Mouse (Mus musculus) cerebellum, adult 2 months (tissue): ENCODE results near the gene Mrps36. TPM values are rescaled to one million over a fixed set of nuclear protein-coding genes. Genes with fewer than 3 reads are reported as not detected.
"Not testable (repeated sequence)": the region's sequence is repeated elsewhere in the genome, so short reads cannot be mapped to it uniquely, and the experiment has no call there.

ENCODE experiments used
- DNase-seq, 2 experiments: peaks; one replicate each; pipeline ENCODE4 v3.0.0; 2021
- H3K27ac ChIP-seq: fragments of 200-500 bp; 2 replicates; pipeline ENCODE4 v1.5.1; 2012; ENCODE audit warnings: low read length, control low read depth, inconsistent platforms; ENCODE audit not compliant: insufficient read depth
- H3K27me3 ChIP-seq: fragments of 200-500 bp; 2 replicates; pipeline ENCODE4 v1.6.1; 2012; ENCODE audit warnings: inconsistent platforms, mild to moderate bottlenecking, low read length, moderate library complexity; ENCODE audit not compliant: control insufficient read depth, insufficient read depth
- H3K4me1 ChIP-seq: fragments of 200-500 bp; 2 replicates; pipeline ENCODE4 v1.6.1; 2011; ENCODE audit warnings: low read length; ENCODE audit not compliant: control insufficient read depth, insufficient read depth
- H3K4me3 ChIP-seq: fragments of 200-500 bp; replicated peaks from 2 replicates; pipeline ENCODE3; 2011; ENCODE audit warnings: mild to moderate bottlenecking, low read depth, low read length, control low read depth; ENCODE audit not compliant: insufficient read depth
- CTCF ChIP-seq: fragments of 200-500 bp; IDR thresholded peaks from 2 replicates; pipeline ENCODE4 v1.5.1; 2011; ENCODE audit warnings: low read depth, mild to moderate bottlenecking, control low read depth, low read length, moderate library complexity, borderline replicate concordance; ENCODE audit not compliant: insufficient read depth
- POLR2A ChIP-seq: fragments of 200-500 bp; IDR thresholded peaks from 2 replicates; pipeline ENCODE4 v1.6.1; 2011; ENCODE audit warnings: low read length, control low read depth, borderline replicate concordance; ENCODE audit not compliant: insufficient read depth
- WGBS: fragments of 180-500 bp; shearing (Covaris S2); methylation state at CpG from one replicate; pipeline ENCODE4 v1.1.7; 2018; 5-methylcytosine and 5-hydroxymethylcytosine counted together
- polyA plus RNA-seq: library from polyadenylated mRNA; depleted of rRNA; stranded (reverse); fragments of >200 nt; gene quantifications from 2 replicates; pipeline ENCODE4 v1.2.3, GENCODE M21; 2012; rRNA removed

Gene Mrps36
- polyA plus RNA-seq = 115 and 119 TPM in 2 replicates

DNA sequence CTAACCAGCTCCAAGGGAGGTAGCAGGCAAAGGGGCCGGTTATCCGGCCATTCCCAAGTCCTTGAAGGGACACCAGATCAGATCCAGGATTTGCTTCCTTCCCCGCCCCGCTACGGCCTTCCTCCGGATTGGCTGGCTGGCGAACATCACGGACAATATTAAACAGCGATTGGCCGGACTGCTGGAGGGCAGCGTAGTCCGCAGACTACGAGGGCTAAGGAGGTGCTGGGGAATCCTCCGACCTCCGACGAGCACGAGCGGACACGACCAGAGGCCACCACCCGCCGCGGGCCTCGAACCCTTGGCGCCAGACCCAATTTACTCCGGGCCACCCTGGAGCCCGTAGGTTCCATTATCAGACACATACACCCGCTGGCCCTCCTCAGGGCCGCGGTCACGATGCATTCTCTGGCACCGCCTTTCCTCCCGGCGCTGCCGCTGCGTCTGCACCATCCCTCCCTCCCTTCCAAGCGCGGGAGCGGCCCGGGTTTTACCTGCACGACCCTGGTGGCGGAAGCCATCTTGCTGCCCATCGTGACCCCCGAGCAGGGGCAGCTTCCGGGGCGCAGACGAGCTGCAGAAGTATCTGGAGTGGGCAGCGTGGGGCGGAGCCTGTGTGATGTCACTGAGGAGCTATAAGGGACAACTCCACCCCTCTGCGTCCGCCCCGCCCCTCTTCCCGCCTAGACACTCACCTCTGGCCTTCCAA, at the start of gene Mrps36:
Gene Mrps36, minus strand, starts transcription at position 624 of the 709 bp plus-strand sequence.
- Histone ChIP-seq H3K27ac (peak within 1 kb of the TSS; percentile 90), H3K4me3 (peak within 1 kb of the TSS; percentile 80), H3K4me1 (peaks cover 6% of the 10 kb centered on the region), H3K27me3 (no peaks in the 10 kb centered on the region)
- WGBS = under 1% methylated on average over 52 of the region's 52 CpGs
- TF ChIP-seq CTCF (no peak), POLR2A (peak; percentile 83)
- DNase-seq = peak; percentile 94 to 96

DNA sequence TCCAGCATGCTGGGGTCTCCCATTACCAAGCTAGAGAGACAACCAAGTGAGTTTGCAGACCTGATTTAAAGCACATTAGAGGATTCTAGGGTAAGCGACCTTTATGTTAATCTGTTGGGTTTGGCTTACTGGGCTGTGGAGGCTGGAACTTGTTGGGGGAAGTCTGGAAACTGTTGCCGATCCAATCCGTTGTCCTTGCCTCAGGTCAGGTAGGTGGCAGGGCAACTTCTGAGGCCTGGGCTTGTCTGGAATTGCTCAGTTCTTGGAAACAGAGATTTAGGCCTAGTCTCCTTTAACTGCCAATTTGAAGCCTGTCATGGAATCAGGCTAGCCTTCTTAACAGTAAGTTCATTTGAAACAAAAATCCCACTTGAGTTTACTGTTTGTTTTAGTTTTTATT, 44.6 kb upstream of the Mrps36 start:
- no peak for DNase-seq
- Histone ChIP-seq H3K27ac (no peak overlapping the region), H3K27me3 (no peaks in the 10 kb centered on the region), H3K4me1 (no peaks in the 10 kb centered on the region), H3K4me3 (no peak overlapping the region)
- WGBS = 89% methylated on average over 3 of the region's 3 CpGs
- TF ChIP-seq POLR2A (no peak), CTCF (no peak)

GRCm38 (mm10) chr13:100788057-100788456, 43.6 kb upstream of the Mrps36 start:
- WGBS = 95% methylated on average over 12 of the region's 14 CpGs
- DNase-seq, H3K27ac ChIP-seq, H3K4me1 ChIP-seq, H3K4me3 ChIP-seq, H3K27me3 ChIP-seq: not testable (repeated sequence)

- TF ChIP-seq POLR2A (no peak), CTCF (no peak)
- H3K27ac ChIP-seq = no peak overlapping the region
- DNase-seq = no peak
- H3K4me3 ChIP-seq = no peak overlapping the region
- H3K27me3 ChIP-seq = no peaks in the 10 kb centered on the region
- 86% methylated on average over 6 of the region's 6 CpGs for WGBS
- no peaks in the 10 kb centered on the region for H3K4me1 ChIP-seq
These were observed 43.0 kb upstream of the Mrps36 start for GRCm38 (mm10) chr13:100787316-100788010.

GRCm38 (mm10) chr13:100786414-100786867, 42.0 kb upstream of the Mrps36 start, which contains the start of gene Ccnb1:
TSS of gene Ccnb1 (minus strand) at chr13:100786570.
- Histone ChIP-seq H3K27me3 (no peaks in the 10 kb centered on the region), H3K4me1 (no peaks in the 10 kb centered on the region), H3K4me3 (peak within 1 kb of the TSS; percentile 53), H3K27ac (no peak within 1 kb of the TSS)
- peak; percentile 90 for DNase-seq
- WGBS = under 1% methylated on average over 35 of the region's 35 CpGs
- peak; percentile 51; the same call in 1 of the 2 replicates for TF ChIP-seq POLR2A
- TF ChIP-seq CTCF = peak; percentile 29; the same call in 1 of the 2 replicates

- under 1% methylated on average over 30 of the region's 30 CpGs for WGBS
- TF ChIP-seq CTCF (no peak), POLR2A (no peak)
- Histone ChIP-seq H3K4me3 (peak overlapping the region; percentile 53), H3K27me3 (no peaks in the 10 kb centered on the region), H3K27ac (no peak overlapping the region), H3K4me1 (no peaks in the 10 kb centered on the region)
- no peak for DNase-seq
These were observed 41.5 kb upstream of the Mrps36 start for GRCm38 (mm10) chr13:100785806-100786413.

- H3K27me3 ChIP-seq = no peaks in the 10 kb centered on the region
- H3K27ac ChIP-seq = no peak overlapping the region
- no peak for TF ChIP-seq POLR2A
- TF ChIP-seq CTCF = no peak
- no peaks in the 10 kb centered on the region for H3K4me1 ChIP-seq
- no peak for DNase-seq
- no peak overlapping the region for H3K4me3 ChIP-seq
- 84% methylated on average over 3 of the region's 3 CpGs for WGBS
These were observed 33.0 kb upstream of the Mrps36 start for GRCm38 (mm10) chr13:100777491-100777890.
